Mouse (Mus musculus) adrenal gland, postnatal 36 days (tissue): ENCODE measurements around the gene Slc17a9. TPM values are rescaled to one million over a fixed set of nuclear protein-coding genes. Genes with fewer than 3 reads are reported as not detected.
A peak's percentile ranks its signal among the peaks of the same experiment; 100 is the strongest.

Experiments
- DNase-seq, 2 experiments: peaks; one replicate each; pipeline ENCODE4 v3.0.0; 2021; ENCODE audit warnings: mixed read lengths in 1 of 2
- total RNA-seq, 2 experiments: library from RNA; stranded (reverse); gene quantifications; 2 replicates each; pipeline ENCODE4 v1.2.3; 2021

The Slc17a9 gene
- total RNA-seq, 2 experiments from 2014 or later, result 1.1 to 1.2 TPM

DNA sequence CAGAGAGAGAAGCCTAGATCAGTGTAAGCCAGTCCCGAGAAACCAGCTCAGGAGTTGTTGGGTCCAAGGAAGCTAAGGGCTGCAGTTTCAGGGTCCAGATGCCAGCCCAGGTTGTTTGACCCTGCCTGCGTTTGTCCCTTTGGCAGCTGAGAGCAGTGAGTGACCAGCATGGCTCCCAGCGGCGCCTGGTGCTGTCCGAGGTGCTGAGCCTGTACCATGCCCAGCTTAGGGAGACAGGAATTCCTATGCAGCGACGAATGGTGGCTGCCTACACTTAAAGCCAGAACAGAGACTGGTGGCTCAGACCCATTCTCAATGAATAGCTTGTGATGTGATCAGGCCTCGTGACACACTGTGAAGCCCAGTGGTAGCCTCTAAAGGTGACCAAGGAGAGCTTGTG lies 30.8 kb downstream of the Slc17a9 start:
- DNase-seq, result peak; percentile 71 to 83

DNA sequence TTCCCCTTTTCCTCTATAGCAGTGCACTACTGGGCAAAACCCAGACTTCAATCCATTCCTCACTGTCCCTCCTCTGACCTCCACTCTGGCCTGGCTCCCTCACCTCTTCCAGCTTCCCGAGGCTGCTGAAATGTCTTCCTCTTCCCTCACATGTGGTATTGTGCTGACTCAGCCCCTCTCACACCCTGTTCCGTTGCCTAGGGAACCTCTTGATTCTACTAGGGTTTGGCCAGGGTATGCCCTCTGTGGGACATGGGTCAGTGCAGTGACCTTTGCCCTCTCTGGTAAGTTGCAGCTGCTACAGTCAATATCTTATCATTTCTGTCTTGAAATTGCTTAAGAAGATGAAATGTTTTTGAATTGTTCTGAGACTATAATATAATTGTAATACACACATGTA lies 31.7 kb downstream of the Slc17a9 start:
- no peak for DNase-seq

DNA sequence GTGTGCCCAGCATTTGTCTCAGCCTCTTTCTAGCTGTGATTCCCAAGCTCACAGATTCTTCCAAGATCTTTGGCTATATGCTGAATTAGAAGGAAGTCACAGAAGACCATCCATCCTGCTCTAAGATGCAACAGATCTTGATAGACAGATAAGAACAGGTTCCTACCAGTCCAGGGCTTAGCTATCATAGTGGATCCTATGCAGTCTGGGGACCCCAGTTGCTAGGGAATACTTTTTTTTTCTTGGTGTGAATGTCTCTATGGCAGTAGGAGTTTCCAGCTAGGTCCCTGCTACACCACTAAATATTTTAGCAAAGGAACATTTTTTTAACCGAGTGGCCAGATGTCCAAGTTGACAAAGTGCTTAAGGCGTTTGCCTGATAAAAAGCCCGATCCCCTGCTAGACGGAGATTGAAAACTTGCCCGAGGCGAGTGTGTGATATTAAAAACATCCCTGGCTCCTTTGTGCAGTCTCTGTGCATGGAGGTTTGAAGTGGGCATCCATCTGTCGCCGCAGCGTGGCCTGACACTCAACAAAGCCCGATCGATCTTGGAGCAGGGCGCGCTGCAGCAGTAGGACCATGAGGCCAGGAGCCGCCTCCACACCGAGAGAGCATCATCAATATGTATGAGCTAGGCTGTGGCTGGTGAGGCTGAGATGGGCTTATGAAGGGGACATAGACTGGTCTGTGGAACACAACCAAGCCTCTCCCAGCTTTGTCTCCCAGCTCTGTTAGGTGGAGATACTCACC lies 33.6 kb downstream of the Slc17a9 start:
- no peak for DNase-seq

DNA sequence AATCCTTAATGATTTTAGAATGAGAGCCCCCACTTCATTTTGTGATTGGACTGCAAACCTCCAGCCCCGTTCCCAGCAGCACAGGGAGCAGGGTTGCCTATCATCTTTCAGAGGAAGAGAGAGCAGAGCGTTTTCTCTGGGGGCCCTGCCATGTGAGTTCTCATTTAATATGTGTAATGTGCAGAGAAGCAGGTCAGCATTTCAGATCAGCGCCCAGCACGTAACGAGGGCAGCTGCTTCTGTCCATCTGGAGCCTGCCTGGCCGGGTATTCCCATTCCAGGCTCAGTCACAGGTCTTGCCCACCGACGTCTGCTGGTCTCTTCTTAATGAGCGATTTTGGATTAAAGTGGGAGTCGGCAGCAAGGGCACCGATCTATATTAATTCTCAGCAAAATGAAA lies 39.9 kb downstream of the Slc17a9 start:
- no peak for DNase-seq

DNA sequence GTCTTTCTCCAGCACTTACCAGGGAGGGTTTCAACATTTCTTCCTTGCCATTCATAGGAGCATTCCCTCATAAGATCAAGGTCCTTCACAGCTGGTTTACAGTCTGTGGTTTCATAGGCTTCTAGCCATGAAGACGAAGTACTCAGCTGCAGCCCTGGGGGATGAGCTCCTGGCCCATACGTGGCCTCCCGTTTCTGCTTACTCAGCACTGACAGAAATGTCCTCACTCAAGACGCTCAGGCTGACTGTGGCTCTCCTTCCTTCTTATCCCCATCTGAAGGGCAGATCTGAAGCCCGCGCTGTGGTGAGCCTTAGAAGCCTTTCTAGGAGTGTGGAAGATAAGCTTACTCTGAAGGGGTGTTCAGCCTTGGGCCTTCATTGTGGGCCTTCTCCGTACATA lies 40.6 kb downstream of the Slc17a9 start:
- no peak for DNase-seq

DNA sequence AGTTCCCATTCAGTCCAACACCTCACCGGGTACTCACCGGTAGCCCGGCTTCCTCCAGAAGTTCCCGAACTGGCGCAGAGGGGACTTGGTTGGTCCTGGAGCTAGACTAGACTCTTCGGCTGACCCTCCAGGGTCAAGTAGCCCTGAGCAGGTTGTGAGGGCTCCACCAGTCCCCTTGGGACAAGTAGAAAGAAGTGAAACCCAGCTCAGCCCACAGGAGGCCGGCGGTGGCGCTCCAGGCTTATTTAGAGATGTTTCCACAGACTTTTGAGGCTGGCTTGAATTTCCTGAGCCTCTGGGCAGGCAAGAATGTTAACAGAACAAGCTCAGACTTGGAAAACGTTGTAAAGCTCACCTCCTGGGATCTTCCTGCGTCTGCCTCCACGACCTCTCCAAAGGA lies 50.2 kb downstream of the Slc17a9 start:
- DNase-seq, result no peak

DNA sequence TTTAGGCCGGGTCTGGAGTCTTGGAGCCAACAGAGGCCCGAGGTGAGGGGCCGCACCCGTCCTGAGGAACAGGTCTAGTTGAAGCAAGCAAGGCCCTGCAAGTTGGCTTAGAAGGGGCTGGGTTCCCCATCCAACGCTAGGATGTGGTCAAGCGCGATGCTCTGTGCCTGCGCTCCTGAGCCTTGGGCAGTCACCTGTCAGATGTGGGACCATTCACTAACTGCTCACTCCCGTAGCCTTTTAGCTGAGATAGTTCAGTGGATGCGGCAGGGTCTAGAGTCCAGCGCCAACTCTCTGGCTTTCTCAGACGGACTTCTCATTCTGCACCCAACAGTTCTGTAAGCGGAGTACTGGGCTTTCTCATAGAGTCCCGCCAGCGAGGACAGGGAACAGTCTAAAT lies 50.6 kb downstream of the Slc17a9 start:
- DNase-seq, result no peak

DNA sequence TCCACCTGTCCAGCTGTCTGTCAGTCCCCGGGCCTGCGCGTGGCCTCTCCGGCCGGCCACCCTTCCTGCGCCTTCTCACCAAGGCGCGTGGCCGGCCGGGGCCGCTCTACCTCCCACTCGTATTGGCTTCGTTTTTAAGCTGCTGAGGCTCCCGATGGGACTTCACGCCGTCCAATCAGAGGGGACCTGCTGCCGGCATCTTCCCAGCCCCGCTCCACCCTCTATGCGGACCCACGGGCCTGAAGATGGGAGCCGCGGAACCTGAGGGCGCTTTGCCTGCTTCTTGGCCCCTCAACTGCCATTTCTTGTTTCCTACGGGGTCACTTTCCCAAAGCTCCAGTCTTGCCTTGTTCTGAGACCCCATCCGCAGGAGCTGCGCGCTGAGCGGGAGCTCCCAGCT lies 51.7 kb downstream of the Slc17a9 start, which contains the start of gene Bhlhe23:
Bhlhe23 (minus strand) TSS at position 108 of the 400 bp plus-strand sequence.
- DNase-seq, result no peak

DNA sequence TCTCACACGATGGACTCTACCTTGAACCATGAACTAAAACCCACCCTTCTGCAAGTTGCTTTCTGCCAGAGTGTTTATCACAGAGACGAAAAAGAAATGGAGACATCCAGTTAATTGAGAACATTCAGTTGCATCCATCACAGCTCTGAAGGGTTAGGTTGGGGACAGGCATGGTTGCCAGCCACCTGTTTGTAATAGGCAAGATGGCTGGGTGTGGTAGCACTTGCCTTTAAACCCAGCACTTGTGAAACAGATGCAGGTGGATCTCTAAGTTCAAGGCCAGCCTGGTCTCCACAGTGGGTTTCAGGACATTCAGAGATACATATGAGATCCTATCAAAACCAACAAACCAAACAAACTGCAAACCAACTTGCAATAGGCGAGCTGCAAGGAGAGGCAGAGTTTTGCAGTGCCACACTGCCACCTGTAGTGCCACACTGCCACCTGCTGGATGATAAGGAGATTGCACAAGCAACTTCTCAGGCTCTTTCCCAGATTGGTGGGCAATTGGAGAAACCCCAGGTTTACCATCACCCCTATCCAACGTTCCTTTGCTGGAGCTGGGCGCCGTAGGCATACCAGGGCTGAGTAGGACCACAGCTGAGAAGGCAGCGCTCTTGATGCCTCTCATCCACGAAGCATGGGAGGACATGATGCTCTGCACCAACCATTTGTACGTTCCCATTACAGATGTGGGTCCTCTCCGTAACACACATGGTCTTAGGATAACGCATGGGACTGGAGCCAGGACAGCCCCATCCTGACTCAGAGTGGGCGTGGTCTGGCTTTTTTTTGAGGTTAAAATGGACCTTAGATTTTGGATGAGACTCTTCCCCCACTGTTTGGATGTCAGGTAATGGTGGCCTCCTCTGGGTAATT lies 54.4 kb downstream of the Slc17a9 start:
- peak; percentile 48 to 60 for DNase-seq

DNA sequence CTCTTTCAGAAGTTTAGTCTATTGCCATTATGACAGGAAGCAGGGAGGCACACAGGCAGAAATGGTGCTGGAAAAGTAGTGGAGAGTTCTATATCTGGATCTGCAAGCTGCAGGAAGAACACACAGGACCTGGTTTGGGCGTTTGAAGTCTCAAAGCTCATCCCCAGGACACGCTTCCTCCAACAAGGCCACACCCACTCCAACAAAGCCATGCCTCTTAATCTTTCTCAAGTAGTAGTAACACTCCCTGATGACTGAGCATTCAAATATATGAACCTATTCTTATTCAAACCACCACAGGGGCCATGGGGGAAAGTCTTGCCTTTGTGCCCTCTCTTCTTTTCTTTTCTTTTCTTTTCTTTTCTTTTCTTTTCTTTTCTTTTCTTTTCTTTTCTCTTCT lies 55.2 kb downstream of the Slc17a9 start:
- DNase-seq, result no peak

DNA sequence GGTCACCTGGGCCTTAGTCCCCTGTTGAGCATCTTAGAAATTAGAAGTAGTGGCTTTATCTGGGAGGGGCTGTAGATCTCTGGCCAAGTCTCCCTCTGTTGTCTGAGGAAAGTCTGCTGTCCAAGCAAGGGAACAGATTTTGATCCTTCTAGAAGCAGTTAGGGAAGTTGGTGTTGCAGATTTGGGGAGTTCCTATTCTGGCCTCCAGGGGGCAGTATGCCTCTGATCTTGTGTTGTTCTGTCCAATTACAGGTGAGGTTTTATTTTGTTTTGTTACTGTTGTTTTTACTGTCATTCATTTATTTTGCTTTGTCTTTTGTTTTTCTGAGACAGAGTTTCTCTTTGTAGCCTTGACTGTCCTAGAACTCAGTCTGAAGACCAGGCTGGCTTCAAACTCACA lies 61.7 kb downstream of the Slc17a9 start:
- peak; percentile 35 to 56 for DNase-seq

DNA sequence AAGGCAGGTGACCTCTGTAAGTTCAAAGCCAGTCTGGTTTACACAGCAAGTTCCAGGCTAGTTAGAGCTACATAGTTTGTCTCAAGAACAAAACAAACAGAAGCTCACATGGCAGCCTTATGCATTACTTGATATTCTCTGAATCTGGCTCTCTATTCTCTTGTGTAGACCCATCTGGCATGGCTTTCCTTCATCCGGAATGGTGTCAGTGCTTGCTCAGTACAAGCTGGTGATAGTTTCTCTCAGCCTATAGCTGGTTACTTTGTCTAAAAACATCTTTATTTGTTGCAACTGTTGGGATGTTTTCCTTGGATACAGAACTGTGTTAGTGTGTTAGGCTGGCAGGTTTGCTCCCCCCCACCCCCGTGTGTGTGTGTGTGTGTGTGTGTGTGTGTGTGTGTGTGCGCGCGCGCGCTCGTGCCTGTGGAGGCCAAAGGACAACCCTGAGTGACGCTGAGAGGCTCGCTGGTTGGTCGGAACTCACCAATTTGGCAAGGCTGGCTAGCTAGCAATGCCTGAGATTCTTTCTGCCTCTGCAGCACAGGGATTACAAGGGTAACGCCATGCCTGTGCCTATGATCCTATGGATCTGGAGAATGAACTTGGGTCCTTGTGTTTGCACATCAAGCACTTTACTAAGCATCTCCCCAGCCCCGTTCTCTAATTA lies 62.6 kb downstream of the Slc17a9 start:
- no peak for DNase-seq

DNA sequence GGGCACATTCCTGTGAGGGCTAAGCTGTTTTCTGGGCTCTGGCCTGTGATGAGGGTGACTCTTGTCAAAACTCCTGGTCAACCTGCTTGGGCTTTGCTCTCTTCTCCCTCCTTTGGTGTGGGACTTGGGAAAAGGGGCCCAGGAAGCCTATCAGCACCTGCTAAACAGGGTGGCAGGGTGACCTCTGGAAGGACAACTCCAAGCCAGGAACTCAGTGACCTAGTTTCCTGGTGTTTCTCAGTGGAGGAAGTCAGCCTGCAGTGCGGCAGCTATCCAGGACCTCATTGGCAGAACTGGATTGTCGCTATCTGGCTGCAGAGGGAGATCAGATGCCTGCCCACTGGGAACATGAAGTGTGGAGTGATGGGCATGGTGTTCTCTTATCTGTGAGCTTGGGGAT lies 63.3 kb downstream of the Slc17a9 start:
- no peak for DNase-seq

DNA sequence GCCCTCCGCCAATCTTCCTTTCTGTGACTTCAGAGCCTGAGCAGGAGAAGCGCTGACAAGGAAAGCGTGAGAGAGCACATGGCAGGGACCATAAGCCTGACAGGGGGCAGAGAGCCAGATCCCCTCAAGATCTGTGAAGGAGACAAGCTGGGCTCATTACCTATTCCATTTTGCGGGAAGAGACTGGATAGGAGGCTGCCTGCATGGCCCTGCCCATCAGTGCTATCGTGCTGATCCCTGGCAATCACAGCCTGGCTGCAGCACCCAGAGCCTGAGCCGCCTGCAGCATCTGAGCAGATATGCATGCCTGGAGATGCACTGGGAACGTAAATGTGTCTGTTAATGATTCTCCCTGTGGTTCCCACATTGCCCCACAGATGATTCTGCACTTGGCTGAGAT lies 63.8 kb downstream of the Slc17a9 start:
- DNase-seq, result no peak

DNA sequence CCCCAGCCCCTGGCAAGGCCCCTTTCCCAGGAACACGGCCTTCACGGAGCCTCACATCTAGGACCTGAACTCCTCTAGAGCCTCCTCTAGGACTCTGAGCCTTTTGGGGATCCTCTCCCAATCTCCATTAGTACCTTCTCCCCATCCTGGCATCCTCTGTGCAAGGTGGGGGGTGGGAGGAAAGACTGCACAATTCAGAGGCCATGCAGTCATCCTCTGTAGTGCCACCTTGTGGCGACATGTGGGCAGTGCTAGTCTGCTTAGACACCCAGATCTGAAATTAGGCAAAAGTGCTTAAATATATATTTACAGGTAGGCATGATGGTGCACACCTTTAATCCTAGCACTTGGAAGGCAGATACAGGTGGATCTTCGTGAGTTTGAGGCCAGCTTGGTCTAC lies 66.6 kb downstream of the Slc17a9 start:
- DNase-seq, result peak; percentile 24 to 53

Other genes with a start within 250 kb of the Slc17a9 start
- gene Ntsr1, start 225.3 kb upstream of the Slc17a9 start, total RNA-seq, result not detected
- gene Mrgbp, start 144.0 kb upstream of the Slc17a9 start, total RNA-seq, result 10 to 100 TPM; 16.6 to 17.5 TPM
- gene Ogfr, start 136.0 kb upstream of the Slc17a9 start, total RNA-seq, result 10 to 100 TPM; 43.5 to 45.4 TPM
- under 1 TPM; 0.17 to 0.26 TPM for gene Col9a3, start 127.5 kb upstream of the Slc17a9 start, total RNA-seq
- not detected for gene Tcfl5, start 82.6 kb upstream of the Slc17a9 start, total RNA-seq
- gene Dido1, start 15.3 kb upstream of the Slc17a9 start, total RNA-seq, result 10 to 100 TPM; 38.7 to 40.7 TPM
- 10 to 100 TPM; 58.9 to 63.1 TPM for gene Gid8, start 15.1 kb upstream of the Slc17a9 start, total RNA-seq
- not detected for gene Bhlhe23, start 51.6 kb downstream of the Slc17a9 start, total RNA-seq
- 10 to 100 TPM; 51.7 to 52.4 TPM for gene Ythdf1, start 195.7 kb downstream of the Slc17a9 start, total RNA-seq
- gene Birc7, start 203.8 kb downstream of the Slc17a9 start, total RNA-seq, result not detected
- gene Nkain4, start 229.4 kb downstream of the Slc17a9 start, total RNA-seq, result 1 to 10 TPM; 4.6 to 5.8 TPM
- gene Arfgap1, start 242.0 kb downstream of the Slc17a9 start, total RNA-seq, result 10 to 100 TPM; 42.4 to 58.8 TPM